Mouse (Mus musculus): ENCODE data around the gene Papolb. TPM values are rescaled to one million over a fixed set of nuclear protein-coding genes. Genes with fewer than 3 reads are reported as not detected.
A peak's percentile ranks its signal among the peaks of the same experiment; 100 is the strongest.

Gene Papolb
- total RNA-seq (2021), result under 1 TPM; 0.21 to 0.27 TPM
- long read RNA-seq, experiment 1, result 0 reads
- long read RNA-seq, experiment 2, result 0 reads

DNA sequence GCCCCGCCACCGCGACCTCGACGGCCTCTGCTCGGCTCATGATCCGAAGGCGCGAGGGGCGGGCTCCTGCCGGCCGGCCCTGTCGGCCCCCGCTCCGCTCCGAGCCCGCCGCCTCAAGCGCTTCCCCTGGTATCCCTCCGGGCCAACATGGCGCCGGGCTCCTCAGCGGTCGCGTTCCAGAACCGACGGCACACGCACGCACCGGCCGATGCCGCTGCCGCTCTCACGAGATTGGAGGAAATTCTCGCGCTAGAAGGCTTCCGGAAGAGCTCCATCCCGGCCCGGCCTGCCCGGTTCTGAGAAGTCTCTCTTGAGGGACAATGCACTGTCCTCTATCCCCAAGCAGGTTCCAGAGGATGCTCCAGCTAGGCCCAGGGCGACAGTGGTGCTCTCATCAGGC is at the start of gene Papolb:
Papolb (minus strand) TSS at position 162 of the 400 bp plus-strand sequence.
- DNase-seq, result no peak

DNA sequence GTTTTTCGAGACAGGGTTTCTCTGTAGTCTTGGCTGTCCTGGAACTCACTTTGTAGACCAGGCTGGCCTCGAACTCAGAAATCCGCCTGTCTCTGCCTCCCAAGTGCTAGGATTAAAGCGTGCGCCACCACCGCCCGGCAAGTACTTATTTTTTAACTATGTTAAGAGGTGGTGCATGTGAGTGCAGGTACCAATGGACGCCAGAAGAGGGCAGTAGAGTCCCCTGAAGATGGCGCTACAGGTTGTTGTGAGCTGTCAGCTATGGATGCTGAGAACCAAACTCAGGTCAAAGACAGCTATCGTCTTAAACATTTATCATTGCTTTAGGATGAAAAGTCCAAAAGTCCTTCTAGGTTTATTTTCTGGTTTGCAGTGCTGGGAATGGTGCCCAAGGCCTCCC is 48.3 kb upstream of the Papolb start:
- no peak for DNase-seq

DNA sequence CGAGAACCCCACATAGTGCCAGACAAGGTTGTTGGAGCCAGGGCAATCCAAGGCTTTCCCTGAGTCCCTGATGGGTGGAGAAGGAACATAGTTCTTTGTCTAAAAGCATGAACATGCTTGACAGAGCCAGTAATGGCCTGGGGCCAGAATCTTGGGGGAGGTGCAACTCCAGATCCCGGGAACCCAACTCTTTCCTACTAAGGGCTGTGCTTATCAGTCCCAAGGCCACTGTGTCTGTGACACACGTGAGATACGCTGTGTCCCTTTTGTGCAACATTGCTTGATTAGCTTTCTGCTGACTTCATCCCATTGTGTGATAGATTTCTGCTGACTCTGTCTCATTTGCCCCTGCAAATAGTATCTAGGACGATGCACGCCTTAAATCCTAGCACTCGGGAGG is 47.0 kb upstream of the Papolb start:
- peak; percentile 91 for DNase-seq

DNA sequence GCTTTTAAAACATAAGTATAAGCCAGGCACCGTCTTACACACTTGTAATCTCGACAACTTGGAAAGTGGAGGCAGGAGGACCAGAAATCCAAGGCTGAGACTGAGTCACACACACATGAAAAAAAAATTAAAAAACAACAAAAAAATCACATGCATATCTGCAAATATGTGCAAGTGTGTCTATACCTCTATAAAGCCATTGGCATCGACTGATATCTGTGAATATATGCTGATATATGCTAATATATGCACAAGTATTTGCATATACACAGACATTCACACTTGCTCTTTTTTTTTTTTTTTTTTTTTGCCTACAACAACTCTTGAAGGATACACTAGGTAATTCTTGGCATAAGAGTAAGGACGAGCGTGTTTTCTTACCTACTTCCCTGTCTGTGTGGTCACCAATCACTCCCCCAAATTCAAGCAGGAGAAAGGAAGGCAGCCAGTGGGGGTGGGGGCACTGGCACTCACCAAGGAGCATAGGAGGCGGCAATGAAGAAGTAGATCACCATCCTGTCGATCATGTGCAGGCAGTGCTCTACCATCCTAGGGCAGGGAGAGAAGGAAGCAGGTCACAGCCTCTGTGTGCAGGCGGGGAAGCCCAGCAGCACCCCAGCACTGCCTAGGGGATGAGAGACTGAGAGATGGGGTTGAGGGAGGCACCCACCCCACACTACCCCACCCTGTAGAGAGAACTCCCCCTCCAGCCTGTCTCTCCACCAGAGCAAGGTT is 44.6 kb upstream of the Papolb start:
- no peak for DNase-seq

DNA sequence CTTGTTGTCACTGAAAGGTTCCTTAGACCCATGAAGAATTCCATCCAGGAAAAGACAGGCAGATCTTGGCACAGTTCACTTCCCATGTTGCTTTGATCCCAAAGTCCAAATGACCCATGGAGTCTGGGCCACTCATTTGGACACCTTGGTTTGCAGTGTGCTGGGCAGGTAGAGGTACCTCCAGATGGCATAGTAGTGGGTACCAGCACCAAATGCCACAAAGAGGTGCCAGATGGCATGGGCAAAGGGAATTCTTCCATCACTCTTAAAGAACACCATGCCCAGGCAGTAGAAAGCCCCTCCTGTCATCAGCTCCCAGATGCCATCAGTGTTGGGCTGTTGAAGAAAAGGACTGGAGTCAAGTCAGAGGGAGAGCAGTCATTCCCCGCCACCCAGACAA is 34.7 kb upstream of the Papolb start:
- DNase-seq, result no peak

DNA sequence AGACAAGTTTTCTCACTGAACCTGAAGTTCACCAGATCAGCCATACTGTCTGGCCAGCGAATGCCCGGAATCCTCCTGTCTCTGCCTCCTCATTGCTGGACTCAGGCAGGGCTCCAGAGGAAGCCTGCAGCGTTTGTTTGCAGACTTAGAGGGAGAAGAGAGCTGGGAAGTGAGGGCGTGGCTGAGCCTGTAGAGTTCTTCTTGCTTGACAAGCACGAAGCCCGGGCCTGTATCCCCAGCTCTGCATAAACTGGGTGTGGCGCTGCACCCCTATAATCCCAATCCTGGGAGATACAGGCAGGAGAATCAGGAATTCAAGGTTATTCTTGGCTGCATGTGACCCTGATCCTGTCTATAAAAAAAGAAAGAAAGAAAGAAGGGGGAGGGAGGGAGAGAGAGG is 30.4 kb upstream of the Papolb start:
- DNase-seq, result no peak

DNA sequence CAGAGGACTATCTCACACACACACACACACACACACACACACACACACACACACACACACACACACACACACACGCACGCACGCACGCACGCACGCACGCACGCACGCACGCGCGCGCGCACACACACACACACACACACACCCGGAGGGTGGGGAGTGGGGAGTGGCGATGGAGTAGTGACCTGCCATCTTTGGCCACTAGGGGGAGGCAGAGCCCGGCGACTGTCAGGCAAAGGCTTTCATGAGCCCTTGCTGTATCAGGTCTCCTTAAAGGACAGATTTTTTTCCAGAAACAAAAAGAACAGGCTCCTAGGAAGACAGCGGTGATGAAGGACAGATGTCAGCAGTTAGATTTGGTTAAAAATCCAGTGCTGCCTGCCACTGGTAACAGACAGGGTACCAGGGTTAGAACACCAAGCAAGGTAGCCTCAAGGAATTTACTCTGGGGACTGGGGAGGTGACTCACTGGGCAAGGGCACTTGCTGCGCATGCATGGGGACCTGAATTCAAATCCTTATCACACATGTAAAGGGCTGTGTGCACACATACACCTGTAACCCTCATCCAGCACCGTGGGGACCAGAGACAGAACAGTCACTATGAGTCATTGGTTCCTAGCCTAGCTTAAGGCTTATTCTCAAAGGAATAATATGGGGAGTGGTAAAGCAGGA is 27.7 kb upstream of the Papolb start:
- peak; percentile 91 for DNase-seq

DNA sequence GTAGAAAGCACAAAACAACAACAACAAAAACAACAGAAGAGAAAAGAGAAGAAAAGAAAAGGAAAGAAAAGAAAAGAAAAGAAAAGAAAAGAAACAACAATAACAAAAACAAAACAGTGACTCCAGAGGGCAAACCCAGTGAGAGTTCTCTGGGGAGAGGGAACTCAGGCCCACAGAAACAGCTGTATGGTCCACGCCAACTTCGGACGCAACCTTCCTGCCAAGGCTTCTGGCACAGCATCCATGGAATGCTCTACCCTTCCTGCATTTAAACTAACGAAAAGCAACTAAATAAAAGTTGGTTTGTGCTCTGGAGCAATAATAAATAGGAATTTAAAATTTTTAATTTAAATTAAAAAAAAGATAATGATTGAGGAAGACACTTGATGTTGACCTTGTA is 26.8 kb upstream of the Papolb start:
- peak; percentile 64 for DNase-seq

DNA sequence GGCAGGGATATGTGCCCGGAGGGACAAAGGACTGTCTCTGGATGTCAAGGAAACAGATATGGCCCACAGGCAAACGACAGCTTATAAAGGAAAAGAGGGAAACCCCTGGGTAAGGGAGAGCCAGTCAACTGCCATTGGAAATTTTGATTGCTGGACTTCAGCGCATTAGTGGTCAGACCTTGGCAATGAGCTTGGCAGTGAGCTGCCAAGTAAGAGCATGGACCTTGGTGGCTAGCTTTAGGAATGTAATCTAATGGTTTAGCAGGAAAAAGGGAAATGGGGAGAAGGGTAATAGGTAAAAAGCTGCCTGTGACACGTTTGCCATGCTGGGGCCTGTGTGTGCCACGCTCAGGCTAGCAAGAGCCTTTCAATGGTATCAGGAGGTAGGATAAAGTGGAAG is 26.0 kb upstream of the Papolb start:
- peak; percentile 66 for DNase-seq

DNA sequence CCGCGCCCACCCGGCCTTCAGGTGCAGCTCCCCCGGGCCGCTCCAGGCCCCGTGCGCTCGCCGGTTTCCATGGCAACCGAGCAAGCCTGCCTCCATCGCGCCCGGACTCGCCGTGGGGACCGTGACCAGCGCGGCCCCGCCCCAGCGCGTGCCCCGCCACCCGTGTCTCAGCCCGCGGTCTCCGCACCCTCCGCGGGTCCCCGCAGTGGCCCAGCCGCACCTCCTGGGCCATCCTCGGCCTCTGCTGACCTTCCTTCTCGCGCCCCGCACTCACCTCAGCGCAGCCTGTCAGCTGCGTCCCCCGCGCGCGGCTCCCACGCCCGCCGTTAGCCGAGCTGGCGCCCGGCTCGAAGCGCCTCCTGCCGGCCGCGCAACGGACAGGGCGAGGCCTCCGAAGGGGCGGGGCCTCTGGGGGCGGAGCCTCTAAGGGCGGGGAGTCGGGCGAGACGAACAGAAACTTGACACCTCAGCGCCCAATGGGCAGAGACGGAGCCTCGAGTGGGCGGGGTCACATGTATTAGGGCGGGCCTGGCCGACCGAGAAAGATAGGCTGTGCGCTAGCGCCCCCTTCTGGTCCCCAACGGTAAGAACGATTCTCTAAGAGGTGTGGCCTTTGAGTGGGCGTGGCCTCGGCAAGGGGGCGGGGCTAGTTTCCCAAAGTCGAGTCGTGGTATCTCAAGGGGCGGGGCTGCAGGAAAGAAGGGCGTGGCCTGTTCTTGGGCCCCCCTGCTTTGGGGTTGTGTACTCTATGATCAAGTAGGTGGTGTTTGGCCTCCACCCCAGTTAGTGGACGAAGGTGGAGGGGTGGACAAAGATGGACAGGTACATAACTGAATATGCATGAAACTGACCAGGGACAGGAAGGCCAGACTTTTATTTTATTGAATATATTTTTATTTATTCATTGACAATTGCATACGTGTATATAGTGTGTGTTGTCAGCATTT is 21.1 kb upstream of the Papolb start, which contains the start of gene Radil:
Radil (minus strand) TSS at position 393 of the 947 bp plus-strand sequence.
- peak; percentile 98 for DNase-seq

DNA sequence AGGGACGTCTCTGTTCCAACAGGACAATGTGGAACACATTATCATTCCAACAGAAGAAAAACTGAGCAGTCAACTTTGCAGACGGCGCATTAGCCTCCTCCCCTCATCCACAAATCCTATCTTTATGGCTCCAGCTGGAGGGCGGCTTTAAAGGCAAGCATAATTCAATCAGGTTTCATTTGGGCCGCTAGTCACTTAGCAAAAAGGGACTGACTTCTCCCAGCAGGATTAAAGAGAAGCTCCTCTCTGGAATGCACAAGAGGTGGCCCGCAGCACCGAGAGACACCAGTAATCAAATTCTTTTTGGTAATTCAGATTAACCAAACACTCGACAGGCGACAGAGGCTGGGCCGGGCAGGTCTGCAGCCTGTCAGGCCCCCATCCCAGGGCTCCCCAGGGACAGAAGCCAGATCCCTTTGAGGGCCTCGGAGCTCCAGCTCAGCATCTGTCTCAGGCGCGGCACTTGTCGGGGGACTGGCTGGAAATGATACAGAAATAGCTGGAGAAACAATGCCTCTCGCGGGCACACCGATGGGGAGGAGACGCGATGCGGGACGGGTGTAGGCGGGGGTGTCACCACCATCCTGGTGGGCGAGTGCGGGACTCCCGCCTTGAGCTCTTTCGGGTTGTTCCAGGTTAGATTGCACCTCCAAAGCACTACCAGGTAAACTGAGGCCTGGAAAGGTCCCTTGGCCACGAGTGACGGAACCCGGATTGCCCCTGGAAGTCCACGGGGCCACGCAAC is 20.3 kb upstream of the Papolb start:
- DNase-seq, result peak; percentile 47

DNA sequence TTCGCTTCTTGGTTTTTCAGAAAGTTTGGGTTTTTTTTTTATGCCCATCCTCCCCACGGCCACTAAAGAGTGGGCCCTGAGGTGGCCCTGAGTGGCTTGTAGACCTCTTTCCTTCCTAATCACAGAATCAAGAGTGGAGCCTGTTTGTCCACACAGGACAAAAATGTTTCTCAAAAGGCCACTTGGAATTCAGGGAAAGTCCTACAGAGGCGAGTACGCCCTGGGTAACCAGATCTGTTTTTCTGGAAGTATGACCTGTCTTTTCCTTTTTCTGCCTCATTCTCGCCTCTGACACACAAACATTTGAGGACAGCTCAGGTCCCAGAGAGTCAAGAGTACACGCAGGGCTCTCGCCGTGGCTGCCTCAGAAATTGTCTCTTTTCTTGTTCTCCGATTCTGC is 19.6 kb upstream of the Papolb start:
- DNase-seq, result no peak

DNA sequence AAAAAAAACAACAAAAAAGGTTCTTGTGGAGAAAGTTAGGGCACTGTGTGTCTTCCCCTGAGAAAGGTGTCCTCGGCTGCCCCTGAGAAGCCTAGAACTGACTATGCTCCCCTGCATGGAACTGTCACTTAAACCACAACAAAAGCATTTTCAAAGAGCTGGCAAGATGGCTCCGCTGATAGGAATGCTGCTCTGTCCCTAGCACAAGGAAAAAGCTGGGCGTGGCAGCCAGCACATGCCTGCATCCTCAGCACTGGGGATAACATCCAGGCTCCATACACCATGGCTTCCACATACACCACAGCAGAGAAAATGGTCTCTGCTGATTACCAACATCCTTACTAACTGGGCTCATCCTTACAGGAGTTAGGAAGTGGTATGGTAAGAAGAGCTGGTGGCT is 17.2 kb upstream of the Papolb start:
- no peak for DNase-seq

DNA sequence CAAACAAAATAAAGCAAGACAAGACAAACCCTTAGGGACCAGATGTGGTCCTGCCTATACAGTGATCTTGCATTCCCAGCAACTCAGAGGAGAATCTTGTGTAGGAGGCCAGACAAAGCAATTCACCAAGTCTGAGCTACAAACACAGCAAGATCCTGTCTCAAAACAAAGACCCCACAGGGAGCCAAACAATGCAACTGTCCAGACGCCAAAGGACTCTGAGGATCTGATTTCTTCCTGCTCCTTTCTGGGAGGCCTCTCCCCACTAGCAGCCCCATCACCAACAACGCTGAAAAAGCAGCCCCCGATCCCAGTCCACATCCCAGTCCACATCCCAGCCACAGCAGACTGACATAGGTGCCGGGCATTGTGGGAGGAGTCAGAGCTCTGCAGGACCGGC is 16.5 kb upstream of the Papolb start:
- DNase-seq, result no peak

DNA sequence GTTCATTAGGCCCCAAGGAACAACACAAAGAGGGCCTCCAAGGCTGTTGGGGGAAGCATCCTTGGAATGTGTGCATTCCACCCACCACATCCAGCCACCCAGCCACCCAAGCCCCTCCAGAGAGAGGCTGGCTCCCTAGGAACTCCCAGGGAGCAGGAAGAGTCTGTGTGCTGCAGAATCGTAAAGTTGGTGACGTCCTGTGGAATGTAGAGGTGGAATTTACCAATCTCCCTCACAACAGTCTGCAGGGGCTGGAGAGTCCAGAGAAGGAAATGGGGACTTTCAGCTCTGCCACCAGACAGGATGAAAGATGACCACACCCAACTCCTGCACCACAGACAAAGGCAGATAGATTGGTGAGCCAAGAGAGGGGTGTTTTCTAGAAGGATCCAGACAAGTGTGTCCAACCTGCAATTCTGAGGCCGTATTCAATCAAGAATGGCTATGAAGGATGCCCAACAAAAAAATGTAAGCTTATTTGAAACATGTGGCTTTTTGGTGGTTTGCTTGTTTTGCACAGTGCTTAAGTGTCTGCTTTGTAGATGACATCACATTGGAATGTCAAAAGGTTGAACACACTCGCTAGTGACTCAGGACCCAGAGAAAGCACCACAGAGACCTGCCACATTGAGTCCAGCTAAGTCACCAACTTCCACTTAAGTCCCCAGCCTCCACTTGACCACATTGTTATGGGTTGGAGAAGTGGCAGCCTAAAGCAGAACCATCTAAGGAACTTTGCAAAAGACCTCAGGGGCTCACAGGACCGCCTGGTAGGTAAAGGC is 15.3 kb upstream of the Papolb start:
- no peak for DNase-seq

DNA sequence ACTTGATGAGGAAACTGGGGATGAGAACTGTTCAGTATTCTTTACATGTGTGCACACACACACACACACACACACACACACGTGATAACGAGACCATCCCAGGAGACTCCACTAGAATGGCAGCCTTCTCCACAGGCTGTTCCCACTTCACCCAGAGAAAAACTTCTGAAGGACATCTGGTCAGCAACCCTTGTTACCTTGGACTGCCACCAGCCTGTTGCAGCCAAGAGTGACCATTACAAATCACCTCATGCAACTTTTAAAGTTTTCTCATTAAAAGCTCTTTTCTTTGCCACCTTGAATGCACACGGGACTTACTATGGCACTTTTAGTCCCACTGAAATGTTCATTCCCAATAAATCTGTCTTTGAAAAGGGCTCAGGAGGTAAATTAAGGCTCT is 7.4 kb upstream of the Papolb start:
- peak; percentile 69 for DNase-seq

DNA sequence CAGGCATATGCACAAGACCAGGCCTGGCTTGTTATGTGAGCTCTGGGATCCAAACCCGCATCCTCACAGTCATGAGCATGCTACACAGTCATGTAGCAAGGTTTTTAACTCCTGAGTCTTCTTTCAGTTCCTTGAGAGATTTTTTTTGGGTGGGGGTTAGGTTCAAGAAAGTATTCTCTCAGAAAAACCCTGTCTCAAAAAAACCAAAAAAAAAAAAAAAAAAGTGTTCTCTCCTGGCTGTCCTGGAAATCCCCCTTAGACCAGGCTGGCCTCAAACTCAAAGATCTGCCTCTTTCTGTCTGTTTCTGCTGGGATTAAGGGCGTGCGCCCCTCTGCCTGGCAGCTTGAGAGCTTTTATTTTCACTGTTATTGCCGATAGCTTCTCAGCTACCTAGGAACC is 5.5 kb upstream of the Papolb start:
- DNase-seq, result no peak

DNA sequence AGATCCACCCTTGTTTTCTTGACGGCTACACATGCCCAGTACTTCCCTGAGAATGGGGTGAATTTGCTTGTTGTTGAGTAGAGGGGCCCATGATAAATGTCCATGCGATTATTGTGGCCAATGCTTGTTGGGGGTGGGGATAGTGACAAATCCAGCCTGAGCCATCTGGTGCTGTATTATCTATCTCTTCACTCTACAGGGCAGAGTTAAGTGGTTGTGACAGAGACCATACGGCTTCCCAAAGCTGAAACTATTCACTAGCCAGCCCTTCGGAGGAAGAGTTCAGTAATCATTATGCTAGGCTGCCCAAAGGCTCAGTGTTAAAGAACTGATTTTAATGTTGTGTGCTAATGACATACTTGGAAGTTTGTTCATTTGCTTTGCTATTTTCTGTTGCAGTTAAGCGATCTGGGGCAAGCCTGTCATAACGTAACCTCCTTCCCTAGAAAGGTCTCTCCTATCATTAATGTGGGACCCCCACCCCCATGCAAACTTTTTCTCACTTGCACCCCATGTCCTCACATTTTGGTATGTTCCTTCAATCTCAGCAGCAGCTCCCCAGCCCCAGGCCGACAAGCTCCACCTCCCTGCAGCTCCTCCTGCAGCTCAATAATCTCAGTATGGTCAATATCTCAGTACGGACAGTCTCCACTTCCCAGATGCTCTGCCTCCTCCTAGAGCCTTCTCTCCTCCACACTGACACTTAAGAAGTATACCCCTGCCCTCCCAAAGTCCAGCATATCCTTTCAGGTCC is 5.0 kb downstream of the Papolb start:
- no peak for DNase-seq

DNA sequence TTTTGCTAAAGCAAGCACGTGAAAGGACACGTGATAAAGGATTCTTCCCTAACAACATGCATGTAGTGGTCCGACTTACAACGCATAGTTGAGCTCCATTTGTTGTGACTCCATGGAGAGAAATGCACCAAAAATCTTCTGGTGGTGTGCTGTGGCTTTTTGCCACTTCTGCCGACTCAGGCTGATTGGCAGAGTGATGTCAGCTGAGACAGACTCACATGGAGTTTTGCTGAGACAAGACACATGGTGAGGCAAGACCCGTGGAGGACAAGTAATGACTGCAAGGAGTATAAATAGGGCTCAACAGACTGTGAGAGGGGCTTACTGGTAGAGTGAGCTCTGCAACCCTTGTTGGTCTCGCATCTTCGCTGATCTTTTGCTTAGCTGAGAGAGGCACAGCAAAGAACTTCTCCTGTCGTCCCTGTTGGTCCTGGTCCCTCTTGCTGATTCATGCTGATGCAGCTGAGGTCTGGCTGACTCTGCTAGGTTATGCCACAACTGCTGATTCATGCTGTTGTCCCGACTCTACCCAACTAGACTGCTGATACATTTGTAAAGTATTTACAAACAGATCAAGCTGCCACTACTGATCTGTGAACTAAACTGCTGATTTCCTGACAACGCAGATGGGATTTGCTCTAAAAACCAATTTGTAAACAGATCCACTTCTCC is 8.5 kb downstream of the Papolb start:
- DNase-seq, result no peak

DNA sequence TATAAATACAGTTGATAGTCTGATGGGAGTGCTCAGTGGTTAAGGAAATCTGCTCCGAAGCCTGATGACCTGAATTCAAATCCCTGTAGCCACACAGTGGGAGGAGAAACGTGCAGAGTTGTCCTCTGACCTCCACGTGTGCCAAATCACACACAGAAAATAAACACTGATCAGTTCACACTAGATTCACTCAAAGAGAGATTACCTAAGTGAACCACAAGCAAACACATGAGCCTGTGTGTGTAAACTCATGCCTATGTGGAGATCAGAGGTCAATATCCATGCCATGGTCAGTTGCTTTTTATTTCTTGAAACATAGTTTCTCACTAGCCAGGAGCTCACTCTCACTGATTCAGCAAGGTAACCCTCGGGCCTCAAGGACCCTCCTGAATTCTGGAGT is 9.5 kb downstream of the Papolb start:
- DNase-seq, result no peak
